Mouse (Mus musculus) E14TG2a.4 (cell line): ENCODE data around the gene Gpc6.

Experiments
- CTCF ChIP-seq: conservative IDR thresholded peaks from 2 replicates; pipeline ENCODE4 v1.5.1; 2014; ENCODE audit warnings: low read length
- NANOG ChIP-seq: IDR thresholded peaks from 2 replicates; pipeline ENCODE4 v1.6.1; 2014; ENCODE audit warnings: borderline replicate concordance, low read length, mixed read lengths
- POU5F1 ChIP-seq: IDR thresholded peaks from 2 replicates; pipeline ENCODE4 v1.6.1; 2014; ENCODE audit warnings: low read length, borderline replicate concordance

DNA sequence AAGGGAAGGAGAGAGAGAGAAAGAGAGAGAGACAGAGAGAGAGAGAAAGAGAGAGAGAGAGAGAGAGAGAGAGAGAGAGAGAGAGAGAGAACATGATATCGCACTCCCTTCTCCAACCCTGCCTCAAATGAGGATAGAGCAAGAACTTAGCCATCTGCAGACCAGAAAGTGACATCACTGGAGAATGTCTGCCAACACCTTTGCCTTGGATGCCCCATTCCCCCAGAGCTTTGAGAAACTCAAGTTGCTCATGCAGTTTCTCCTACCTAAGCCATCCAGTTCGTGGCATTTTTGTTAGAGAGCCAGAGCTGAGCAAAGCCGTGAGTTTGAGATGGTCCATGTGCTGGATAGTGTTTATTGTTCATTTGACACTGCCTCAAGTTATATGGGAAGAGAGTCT lies 1030.9 kb downstream of the Gpc6 start:
- TF ChIP-seq CTCF (no peak), POU5F1 (no peak), NANOG (no peak)
